Mouse (Mus musculus): ENCODE measurements around the gene Fam185a.

The Fam185a gene

DNA sequence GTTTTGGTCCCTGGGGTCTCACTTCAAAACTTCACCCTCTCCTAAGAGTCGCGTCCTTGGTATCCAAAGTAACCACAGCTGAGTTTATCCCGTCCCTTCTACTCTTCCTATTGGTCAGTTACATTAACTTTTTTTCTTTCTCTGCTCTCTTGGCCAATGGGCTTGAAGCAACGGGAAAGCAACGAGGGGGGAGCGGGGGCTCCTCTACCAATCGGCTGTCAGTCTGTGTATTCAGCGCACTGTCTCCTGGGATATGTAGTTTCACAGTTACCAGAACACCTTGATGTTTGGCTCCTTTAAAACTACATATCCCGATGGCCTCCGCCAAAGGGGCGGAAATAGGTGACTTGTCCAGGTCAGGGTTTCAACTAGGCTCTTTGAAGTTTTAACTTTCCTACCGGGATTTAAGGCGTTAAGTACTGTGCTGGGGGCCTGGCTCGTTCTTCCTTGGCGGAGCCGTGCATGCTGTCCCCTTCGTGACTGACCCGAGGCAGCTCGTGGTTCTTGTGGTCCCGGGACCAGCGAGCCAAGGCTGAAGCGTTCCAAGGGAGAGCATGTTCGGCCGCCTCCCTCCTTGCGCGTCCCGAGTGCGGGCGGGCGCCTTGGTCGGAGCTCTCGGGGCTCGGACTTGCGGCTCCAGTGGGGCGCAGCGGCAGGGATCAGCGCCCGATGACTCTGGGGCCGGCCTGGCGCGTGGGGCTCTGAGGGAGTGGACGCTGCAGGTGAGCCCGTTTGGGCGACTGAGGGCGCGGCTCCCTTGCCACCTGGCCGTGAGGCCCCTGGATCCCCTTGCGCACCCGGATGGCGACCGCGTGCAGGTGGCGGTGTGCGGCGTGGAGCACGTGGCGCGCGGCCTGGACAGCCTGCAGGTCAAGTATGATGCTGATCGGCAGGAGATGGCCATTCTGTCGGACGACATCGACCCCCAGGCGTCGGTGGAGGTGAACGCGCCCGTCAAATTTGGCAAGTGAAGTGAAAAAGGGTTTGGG, at the start of gene Fam185a, which contains the start of gene Ccdc146:
Gene Fam185a, plus strand, starts transcription at position 345 of the 989 bp plus-strand sequence.
Gene Ccdc146, minus strand, starts transcription at position 64 of the 989 bp plus-strand sequence.
- peak; percentile 98 for DNase-seq

DNA sequence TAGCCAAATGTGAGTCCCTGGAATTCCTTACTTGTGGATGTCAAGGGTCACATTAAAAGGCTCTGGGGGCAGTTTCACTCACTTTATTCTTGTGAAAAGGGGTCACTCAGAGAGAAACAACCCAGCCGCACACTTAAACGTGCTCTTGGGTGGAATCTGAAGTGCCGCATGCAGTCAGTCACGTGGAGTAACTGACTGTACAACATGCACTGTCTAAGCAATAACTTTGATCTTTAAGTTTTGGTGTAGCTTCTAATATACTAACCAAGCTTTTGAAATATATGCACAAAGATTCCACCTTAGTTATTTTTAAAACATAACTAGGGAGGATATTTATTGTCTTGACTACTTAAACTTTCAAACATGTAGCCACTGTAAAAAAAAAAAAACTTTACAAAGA, 47.8 kb upstream of the Fam185a start:
- DNase-seq: no peak

DNA sequence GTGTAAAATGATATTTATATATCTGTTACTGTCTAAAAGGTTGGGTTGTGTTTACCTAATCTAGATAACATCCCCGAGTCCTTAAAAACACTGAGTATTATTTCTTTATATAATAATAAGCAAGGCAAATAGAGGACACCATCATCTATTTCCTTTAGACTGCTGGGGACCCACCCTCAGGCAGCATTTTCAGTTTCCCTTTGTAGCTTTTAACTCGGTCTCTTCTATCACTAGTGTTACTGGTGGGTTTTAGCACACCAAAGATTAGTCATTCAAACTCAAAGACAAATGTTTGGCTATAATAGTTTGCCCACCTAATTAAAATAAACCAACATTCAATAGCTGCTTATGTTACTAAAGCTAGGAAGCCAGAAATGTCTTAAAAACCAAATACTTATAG, 46.4 kb upstream of the Fam185a start:
- no peak for DNase-seq

DNA sequence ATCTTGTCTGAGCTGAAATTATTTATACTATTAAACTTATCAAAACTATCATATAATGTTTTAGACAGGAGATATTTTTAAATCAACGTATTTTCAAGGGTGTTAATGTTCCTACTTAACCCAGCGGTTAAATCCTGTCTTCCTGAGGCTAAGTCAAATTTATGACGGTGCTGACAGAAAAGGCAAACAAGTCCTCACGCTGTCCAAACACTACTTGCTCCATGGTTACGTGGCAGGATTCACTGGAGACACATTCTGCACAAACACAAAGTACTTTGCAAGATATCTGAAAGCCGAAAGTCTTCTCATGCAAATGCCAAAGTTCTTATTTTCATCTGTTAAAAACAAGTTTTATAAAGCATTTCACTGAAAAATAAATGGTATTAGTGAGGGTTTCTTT, 42.8 kb upstream of the Fam185a start:
- peak; percentile 27 for DNase-seq

DNA sequence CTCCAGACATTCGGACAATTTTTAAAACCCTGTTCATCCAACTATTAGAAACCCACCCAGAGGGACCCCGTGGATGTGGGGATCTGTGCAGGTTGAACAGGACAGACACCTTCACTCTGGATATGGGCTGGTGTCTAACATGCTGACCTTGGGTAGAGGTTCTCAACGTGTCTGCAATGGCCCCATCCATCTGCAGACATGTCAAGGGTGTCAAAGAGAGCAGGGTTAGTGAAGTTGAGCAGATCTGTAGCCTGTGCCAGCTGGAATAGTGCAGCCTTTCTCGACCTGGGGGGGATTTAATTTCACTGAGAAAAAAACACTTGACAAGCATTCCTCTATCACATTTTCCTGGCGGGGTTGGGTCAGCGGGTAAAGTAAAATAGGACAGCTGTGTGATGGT, 42.1 kb upstream of the Fam185a start:
- DNase-seq: no peak

DNA sequence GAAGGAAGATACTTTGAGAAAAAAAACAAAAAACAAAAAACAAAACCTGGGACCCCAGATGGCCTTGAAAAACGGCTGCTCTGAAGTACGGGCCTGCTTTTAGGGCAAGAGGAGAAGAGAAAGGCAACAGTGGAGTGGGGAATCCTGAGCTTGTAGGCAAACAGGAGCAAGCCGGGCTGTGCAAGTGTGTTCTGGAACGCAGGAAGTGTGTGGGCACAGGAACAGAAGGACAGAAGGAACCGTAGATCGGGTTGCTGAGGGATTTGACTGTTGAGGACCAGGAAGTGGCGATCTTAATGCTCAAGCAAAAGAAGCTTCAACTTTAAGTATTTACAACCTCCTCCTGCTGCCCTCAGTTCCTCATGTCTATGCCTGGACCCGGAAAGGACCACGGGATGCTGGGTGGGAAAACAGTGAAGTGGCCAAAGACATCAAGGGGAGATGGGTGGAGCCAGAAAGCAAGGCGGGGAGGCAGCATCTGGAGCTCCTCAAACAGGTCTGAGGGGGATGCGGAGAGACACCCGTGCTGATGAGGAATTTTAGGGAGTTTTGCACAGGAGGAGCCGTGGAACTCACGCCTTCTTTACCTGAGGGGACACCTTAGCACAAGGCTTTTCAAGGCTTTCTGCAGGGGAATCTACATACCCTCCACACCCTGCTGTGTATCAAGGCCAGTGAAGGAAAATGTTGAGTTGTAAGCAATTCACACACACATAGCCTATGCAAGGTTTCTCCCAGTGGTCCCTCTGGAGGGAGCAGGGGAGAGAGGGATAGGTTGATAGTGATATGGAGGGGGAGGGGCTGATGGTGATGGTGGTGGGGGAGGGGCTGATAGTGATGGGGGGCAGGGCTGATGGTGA, 41.1 kb upstream of the Fam185a start:
- DNase-seq: peak; percentile 6

DNA sequence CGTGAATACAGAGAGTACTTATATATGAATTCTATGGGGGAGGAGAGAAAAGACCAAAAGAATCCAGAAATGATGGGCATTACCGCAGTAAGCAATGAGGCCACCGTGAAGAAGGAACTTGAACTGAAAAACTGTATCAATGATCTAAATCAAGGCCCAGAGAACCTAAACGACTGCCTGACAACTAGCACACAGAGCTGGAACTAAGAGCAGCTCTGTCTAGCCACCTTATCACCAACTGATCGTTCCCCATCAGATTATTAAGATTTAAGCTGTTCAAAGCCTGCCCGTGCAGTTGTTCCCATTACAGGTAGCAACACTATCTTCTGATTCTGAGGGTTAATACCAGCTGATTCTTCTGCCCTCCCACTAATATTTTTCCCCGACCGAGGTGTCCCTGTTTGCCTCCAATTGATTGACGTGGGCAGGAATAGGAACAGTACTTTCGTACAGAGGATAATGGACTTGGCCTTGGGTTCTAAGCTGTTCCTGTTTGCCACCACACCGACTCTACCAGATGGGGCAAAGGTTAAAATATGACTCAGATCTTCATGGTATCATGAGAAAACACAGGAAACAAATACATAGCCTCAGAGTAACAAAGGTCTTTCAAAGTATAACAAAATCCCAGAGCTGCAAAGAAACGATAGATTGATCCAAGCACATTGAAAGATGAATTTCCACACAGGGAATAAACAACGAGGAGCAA, 40.4 kb upstream of the Fam185a start:
- no peak for DNase-seq

DNA sequence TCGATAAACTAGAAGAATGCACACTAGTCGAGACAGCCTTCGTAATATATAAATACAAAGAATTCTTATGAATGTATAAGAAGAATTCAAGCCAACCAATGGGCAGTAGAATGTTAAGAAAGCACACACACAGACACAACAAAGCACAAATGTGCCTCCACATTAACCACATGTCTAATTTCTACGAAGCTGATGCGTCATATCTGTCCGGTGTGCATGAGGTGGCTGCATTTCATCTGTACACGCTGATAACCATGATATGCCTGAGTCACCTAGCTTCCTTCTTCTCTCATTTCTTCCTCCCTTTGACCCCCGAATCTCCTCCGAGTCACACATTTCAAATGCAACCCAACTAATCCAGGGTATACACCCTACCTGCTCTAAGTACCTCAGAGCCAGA, 39.8 kb upstream of the Fam185a start:
- DNase-seq: no peak

DNA sequence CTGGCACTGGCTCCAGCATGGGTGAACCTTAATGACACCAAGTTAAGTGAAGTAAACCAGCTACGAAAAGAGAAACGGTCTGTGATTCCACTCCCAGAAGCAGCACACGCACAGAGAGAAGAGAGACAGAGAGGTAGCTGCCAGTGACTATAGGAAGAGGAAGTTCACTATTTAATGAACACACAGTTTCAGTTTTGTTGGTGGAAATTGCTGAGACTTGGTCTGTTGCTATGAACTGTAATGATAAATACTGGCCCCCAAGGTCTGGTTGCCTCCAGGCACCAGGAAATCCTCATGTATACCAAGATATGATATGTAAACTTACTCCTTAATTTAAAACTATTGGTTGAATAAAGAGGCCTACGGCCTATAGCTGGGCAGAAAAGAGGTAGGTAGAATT, 38.3 kb upstream of the Fam185a start:
- DNase-seq: no peak

DNA sequence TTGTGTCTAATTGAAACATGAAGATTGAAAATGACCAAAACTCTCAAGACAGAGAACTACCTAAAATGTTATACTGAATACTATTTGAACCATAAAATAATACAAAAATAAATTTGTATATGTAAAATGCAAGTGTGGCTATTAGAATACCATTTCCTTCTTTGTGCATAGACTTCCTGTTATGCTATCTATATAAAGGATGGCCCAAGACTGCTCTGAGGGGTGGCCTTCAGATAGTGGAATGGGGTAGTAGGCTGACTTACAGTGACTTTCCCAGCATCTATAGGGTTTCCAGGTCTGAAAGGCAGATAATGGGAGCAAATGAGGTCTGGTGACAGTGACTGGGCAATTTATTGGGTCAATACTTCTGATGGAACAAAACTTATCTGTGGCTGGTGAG, 37.4 kb upstream of the Fam185a start:
- DNase-seq: no peak

DNA sequence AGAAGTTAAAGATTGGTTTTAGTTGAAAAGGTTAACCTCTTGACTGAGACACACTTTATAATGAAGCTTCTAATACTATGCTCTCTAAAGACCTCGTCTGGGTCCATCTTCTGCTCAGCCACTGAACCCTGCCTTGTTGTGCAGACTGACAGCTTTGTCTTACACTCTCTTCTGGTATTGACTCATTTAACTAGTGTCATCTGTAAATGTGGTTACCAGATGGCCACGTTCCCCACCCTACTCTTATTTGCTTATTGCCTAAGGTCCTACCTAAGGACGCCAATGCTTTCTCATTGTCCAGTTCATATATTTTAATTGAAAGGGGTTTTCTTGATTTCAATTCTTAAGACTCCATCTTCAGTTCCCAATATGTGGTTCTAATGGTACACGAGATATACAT, 35.9 kb upstream of the Fam185a start:
- DNase-seq: no peak

DNA sequence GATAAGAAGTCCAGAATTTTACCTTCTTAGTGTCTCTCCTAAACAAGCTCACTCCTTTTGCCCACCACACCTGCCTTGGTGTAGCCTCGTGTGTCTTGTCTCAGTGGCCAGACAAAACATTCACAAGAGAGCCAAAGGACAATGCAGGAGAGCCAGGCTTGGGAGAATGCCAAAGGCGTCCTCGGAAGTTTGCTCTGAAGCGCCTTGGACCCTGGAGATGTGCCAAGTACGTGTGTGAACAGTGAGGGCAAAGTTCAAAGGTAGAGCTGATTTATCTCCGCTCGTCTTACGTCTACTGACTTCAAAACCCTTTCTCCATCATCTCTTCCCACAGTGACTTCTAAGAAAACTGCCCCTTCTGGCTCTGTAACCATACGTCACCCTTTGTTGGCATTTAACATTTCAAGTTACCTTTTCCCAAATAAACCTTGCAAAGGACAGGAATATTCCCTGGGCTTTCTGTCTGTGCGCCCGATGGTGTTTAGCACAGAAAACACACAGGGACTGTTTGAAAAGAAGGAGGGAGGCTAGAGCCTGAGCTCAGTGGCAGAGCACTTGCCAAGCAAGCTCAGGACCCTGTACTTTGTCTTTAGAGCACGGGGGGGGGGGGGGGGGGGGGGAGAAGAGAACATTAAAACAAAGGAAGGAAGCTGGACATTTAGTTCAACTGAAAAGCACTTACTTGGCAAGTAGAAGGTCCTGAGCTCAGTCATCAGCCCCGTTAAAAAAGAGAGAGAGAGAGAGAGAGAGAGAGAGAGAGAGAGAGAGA, 33.0 kb upstream of the Fam185a start:
- DNase-seq: peak; percentile 77

DNA sequence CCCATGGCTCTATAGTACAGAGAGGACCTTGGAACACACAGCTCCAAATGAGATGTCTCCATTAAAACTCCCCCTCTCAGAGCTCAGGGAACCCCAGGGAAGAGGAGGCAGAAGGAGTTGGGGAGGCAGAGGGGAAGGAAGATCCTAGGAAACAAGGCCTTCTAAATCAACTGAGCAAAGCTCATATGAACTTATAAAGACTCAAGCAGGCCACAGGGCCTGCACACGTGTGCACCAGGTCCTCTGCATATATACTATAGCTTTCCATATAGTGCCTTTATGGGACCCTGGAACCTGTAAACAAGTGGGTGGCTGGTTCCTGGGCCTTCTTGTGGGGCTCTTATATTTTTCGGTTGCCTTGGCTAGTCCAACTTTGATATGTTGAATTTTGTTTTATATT, 30.2 kb upstream of the Fam185a start:
- no peak for DNase-seq

DNA sequence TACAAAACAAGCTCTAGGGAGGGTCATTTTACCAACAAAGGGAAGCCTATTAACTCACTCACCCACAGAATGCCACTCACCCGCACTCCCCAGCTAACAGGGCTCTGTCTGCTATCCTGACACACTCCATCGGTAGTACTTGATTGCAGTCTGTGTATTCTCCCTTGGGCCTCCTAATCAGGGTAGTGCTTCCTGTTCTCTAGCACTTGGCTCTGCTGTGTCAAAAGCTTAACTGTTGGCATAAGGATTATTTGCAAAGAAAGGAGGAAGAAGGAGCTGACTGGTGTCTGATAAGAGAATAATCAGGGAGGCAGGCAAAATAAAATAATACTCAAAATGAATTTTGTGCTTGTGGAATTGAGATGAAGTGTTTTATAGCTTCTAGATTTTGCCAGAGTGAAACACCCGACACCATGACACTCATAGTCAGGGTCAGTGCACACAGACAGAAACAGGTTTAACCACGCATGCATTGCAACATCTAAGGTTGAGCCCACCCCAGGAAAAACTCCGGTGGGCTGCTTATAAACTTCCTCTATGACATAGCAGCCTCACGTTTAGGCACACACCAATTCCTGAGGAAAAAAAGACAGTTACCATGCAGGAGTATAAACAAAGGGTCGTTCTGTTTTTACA, 29.4 kb upstream of the Fam185a start:
- no peak for DNase-seq

DNA sequence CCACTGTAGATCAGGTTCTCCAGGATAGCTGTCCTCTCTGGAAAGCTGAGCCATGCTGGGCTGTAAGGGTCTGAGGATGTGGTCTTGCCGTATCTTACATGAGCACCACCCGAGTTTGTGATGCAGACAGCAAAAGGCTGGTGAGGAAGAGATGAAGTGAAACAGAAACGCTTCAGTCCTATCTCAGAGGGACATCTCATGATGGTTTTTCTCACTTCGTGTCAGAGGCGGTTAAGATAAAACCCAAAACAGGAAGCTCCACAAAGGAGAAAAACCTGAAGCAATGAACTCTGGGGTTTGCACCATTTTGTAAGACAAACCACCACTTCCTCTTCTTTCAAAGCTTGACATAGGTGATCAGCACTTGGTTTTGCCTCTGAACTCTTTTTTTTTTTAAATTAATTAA, 13.5 kb upstream of the Fam185a start:
- DNase-seq: no peak

DNA sequence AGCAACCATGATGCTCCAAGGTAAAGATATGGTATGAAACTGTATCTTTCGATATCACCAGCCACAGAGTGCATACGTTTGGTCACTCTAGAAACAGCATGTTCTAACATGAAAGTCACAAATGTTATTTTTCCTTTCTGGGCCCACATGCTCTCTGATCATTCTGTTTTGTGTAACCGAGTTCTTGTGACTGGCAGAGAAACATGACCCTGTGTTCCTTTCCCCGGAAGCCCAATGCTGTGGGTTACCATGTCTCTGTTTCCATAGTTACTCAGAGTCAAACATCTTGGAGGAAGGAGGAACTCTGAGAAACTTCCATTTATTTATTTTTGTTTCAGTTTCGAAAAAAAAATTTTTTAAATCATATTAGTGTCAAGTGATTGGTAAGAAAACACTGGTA, 12.7 kb upstream of the Fam185a start:
- DNase-seq: no peak

DNA sequence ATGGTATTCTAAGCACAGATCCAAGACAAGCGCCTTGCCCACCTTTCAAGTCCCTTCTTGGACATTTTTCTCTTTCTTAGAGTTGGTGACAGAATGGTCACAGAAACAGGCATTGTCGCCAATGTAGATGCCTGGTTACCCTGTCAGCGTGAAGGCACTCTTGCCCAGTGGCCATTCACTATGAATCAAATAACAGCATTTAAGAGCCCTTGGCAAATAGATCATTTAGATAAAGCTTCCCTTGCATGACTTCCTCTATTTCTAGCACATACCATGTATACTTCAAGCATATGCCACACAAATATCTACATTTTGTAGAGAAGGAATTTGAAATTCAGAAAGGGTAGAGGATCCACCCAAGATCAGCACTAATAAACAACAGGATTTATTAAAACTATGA, 11.4 kb upstream of the Fam185a start:
- DNase-seq: no peak

DNA sequence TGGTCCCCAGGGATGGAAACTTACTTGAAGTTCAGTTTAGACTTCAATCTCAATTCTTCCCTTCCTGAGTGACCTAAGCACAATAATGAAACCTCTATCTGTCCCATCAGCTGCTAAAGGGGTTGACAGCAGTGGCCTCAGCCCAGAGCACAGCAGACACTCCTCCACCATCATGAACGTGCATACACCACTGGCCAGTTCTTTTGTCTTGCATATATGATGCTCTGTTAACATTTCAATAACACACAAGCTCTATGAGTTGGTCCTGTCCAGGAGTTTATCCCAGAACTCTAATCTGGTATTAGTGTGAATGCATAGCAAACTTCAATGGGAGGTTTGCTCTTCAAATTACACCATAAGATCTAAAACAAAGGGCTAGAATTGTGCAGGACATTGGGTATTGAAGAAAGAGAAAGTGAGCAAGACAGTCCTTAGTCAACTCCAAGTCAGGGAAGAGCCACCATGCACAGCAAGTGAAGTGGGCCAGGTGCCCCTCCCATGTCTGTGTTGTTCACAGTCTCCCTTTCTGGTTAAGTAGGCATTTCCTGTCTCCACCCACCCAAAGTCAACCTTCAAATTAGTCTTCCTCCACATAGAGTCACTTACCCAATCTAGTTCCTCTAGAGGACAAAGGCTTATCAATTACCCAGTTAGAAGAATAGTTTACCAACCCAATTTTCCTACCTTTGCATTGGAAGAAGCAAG, 10.5 kb upstream of the Fam185a start:
- no peak for DNase-seq

DNA sequence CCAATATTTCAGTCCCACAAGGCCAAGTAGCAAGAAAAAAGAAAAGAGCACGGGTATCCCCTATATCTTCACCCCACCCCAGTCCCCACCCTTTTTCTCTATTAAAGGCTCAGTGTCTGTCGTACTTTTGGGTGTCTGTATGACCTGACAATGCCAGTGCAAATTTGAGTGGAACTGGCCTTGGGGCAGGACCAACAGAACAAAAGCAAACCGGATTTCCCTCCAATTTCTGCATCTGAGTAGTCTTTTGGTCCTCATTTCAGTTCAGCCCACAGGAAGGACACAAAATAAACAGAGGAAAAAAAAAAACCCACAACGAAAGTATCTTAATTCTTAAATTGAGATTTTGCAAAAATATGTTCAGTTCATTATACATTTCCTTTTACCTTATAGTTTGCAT, 6.1 kb upstream of the Fam185a start:
- no peak for DNase-seq

DNA sequence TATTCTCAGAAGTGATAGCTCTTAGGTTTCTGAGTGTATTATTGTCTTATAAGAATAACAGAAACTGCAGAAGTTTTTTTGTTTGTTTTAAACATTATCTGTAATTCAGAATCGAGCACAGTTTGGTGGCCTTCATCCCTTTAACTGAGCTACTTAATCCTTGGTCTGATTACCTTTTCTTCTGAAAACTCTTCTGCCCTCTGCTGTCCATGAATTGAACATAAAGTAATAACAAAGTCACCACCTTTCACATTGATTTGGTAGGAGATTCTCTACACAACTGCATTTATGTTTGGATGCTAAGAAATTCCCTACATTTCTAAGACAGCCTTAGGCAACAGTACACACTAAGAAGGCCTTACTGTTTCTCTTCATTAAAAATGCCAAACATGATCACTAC, 4.1 kb upstream of the Fam185a start:
- DNase-seq: peak; percentile 23

DNA sequence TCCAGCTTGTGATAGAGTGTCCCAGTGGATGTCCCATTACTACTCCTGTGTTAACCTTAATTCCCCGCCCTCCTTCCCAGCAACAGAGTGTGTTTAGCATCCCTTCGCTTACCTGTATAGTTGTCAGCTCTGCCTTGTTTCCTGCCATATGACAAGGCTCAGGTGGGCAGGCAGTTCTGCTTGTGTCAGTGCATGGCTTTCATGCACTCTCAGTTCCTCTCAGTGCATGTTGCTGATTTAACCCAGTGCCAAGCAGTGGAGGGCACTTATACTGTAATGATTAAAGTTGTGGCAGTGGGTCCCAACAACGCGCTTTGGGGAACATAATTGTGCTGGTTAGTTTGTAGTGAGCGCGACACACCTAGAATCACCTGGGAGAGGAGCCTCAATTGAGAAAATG, 1.9 kb downstream of the Fam185a start:
- DNase-seq: no peak

Data from kidney, postnatal 14 days (tissue).